Mouse (Mus musculus) lung, postnatal 10 days (tissue): ENCODE results near the gene Mpeg1.

Experiments used
- DNase-seq: peaks from one replicate; pipeline ENCODE4 v3.0.0; 2021

The Mpeg1 gene

DNA sequence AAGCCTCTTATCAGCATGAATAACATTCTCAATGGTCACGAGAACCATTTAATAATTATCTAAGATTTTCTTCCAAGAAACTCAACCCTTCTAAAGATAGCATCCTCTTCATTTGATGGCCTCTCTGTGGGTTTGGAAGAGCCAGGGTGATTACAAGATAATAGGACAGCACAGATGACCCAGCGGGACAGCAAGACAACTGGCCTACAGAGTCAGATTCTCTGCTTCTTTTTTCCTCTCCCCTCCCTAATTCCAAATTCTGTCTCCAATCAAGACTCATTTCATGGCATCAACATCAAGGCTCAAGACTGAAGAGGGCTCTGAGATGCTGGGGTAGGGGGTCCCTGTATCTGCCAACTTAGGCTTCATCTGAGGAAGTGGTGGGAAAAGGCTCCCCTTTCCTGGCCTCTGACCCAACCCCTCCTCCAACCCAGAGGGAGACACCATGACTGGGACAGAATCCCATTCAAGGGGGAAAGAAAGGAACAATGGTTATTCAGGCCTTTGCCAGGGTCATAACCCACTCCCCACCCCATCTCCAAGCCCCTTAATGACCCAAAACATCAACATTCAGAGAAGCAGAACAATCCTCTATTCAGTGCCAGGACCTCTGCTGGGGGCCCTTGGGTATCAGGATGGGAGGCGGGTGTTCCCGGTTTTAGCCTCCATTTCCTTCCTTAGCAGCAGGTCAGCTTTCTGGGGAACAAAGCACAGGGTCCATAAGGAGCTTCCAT lies 33.0 kb downstream of the Mpeg1 start:
- DNase-seq, result no peak

DNA sequence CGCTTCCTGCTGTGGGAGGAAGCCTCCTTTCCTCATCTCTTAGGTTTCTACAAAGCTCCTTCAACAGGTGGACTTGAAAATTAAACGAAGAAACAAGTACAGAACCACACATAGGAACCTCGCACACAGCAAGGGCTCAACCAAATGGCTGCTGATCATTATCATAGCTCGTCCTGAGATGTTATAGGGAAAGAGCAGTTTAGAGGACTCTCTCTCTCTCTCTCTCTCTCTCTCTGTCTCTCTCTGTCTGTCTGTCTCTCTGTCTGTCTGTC lies 33.5 kb downstream of the Mpeg1 start:
- no peak for DNase-seq

DNA sequence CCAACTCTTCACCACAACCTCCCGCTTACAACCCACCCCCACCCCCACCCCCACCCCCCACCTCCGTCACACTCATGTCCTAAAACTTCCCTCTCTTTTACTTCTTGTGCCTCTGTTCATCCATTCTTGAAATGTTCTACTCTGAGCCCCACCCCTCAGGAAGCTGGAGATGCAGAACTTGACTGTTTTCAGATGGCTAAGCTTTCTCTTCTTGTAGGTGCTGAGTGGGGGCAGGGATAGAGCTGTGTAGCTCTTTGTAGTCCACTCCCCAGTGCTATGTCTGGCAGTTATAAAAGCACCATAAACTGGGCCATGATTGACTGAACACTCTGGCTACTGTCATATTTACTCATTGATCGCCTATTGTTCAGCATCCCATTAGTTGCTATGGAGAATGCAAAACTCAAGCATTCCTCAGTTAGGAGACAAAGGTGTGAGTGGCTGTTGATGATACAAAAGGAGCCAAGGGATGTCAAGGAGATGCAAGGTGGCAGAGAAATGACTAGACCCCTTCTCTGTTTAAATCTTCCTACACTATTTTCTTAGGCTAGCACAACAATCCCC lies 34.5 kb downstream of the Mpeg1 start:
- no peak for DNase-seq

DNA sequence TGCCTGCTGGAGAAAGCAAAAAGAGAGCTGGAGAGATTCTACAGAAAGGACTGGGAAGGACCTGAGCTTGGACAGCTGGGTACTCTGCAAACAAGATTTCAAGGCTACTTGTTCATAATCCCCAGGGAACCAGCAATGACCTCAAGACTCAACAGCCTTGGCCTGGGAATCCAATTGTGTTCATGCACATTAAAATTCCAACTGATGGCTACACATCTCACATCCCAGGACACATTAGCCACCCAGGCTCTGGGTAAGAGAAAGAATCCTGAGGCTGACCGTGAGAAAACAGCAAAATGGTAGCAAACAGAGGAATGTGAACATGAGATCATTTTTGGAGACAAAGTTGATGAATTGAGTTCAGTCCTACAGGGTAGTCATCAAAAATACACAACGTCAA lies 35.7 kb downstream of the Mpeg1 start:
- DNase-seq, result no peak

DNA sequence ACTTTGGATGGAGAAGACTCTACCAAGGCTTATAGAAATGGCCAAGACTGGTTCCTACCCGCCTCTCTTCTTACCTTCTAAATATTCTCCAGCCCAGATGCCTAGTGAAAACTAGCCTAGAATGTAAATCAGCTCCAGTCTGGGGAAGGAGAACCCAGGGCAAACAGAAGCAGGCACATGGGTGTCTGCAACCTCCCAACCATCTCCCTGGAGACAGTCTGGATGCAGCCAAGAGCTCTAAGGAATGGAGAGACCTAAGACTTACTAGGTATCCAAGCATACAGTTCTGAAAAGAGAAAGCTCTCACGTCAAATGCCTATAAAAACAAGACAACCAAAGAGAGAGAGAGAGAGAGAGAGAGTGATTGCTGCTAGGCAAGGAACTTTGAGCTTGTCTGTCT lies 37.3 kb downstream of the Mpeg1 start:
- no peak for DNase-seq

DNA sequence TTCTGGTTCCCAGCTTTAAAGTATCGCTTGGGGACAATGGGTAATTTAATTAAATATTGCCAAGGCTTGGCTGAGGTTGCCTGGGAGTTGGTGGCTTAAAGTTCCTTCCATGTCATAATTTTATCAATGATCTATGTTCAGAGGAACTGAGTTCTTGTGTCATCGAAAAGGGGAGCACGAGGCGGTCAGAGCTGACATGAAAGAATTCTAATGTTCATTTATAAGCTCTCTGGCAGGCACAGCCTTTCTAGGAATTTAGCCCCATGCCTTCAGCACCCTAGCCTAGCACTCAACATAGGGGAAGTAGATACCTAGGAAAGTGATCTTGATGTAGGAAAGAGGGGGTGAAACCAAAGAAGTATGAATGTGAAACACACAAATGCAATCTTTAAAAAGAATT lies 37.7 kb downstream of the Mpeg1 start:
- no peak for DNase-seq

DNA sequence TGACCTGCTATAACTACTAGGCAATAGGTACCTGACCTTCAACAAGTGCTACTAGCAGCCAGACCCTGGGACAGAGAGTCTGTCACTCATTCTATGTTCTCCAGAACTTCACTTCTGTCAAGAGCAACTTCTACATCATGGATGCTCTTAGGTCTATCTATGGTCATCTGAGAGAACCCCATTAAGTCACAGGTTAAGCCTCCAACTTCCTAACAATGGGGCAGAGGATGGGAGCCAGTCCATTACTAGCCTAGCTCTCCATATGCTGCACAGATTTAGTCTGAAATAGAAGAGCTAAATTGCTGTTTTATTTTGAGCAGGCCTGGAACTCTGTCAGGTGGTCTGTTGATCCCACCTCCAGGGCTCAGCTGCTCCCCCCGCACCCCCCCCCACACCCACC lies 38.4 kb downstream of the Mpeg1 start:
- no peak for DNase-seq

DNA sequence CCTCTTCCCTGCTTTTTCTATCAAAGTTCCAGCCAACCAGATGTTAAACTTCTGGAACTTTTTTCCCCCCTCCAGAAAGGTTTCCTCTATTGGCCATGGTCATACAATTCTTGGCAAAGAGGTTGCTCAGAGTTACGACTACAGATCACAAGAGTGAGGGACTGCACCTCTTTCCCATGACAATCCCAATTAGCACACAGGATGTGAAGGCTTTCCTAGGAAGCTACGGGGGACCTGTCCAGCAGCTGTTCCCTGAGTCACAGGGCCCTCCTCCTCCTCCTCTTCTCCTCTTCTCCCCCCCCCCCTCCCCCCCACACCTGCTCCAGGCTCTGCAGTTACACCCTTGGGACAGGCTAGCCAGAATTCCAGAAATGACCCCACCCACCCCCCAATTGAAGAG lies 38.9 kb downstream of the Mpeg1 start:
- no peak for DNase-seq

DNA sequence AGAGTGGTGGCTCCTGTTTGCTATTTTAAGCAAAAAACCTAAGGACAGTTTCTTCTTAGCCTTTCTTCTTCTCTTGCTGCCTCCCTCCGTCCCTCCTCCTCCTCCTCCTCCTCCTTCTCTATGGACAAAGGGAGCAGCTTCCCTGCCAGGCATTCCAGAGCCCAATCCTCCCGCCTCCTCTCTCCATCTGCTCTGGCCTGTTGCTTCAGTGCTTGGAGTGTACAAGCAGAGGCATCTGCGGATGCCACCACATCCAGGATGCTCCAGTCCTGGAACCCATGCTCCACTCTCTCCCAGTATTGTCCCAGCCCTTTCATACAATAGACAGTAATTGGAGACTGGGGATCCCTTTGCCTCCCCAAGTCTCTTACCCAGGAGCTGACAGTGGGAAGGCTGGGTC lies 39.5 kb downstream of the Mpeg1 start:
- peak; percentile 71 for DNase-seq

DNA sequence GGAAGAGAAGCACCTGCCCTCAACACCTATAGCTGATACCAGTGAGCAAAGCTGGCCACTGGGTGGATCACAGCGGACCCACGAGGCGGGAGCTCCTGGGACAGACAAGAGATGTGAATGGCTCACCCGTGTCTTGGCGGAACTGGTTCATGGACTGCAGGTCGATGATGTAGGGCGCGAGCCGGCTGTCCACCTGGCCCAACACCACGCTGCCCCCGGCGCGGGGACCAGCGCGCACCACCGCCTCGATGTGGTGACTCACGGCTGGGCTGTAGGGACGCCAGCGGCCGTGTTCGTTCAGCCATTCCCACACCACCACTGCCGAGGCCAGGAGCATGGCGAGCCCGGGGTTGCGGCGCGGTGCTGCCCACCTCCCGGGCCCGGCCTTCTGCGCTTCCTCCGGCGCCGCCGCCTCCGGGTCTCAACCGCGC lies 40.3 kb downstream of the Mpeg1 start:
- peak; percentile 40 for DNase-seq

DNA sequence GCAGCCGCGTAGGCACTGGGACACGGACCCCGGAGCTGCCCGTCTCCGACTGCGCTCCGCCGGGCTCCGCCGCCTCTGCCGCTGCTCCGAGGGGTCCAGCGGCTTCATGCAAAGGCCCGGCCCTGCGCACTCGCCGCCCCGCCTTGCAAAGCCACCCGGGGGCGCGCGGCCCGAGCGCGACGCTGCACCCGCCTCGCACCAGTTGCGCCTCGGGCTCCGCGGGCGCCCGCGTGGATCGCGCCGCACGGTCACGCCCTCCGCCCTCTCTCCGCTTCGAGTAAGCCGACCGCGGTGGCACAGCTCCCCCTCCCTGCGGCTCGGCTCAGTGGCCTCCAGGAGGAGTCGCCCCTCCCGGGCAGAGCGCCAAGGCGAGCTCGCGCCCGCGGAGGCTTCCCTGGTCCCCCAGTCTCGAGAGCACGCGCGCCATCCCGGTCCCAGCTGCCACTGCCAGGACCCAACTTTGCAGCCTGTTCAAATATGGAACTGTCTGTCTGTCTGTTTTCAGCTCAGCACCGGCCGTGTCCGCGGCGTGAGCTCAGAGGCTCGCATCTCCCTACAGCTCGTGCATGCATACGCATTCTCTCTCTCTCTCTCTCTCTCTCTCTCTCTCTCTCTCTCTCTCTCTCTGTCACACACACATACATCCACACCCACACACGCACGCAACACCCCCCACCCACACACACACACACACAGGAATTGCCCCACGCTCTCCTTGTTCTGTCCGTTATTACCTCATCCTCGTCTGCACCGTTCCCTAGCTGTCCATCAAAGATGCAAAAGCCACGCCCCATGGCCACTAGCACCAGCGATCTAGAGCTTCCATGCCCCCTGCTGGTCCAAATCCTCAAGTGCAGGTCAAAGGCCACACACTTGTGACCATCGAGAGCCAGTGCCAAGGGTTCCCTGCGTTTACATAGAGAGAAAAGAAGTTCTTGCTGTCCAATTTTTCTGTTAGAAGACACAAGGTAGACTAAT lies 41.1 kb downstream of the Mpeg1 start, which contains the start of gene Dtx4:
Dtx4 (minus strand) TSS at position 85 of the 978 bp plus-strand sequence.
- DNase-seq, result peak; percentile 97

DNA sequence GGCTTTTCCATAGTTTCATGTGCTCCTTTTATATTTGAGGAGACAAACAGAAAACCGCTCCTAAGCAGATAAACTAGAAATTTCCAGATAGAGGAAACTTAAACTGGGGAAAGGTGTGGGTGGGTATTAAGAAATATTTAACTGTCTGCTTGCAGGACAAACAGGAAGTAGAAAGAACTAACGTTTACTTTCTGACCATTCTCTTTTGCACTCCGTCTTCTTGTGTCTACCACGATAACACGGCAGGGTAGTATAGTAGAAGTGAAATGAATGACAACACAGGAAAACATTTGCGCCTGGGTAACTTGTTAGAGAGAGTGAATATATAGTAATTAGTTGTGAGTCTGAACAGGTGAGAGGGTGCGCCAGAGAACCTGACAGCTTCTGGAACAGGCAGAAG lies 42.2 kb downstream of the Mpeg1 start:
- DNase-seq, result no peak

DNA sequence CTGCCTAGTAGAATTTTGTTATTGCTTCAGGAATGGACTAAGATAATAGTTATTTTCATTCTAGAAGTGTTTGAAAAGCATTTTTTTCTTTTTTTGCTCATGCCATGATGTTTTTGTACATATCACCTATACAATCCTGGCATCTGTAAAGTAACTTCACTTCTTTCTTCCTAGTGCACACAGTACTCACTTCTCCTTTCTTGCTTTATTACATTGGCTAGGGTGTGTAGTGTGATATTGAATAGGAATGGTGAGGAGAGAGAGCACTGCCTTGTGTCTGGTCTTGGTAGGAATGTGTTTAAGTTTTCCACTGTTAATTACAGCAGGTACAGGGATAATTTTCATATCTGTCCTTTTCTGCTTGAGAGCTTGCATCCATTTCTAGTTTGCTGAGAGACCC lies 54.0 kb downstream of the Mpeg1 start:
- DNase-seq, result no peak
